Mouse (Mus musculus) CD8-positive naive resting alpha-beta T cell, adult 2 months (primary cell): ENCODE measurements at regions not wholly inside any gene's neighbourhood (a gene's known extent, or its start where the extent isn't known, plus 50 kb on each side); places are given as distances from the start of the nearest gene placed in this dataset.

Source experiments
- DNase-seq, 2 experiments: peaks; one replicate each; pipeline ENCODE4 v3.0.0; 2022; ENCODE audit warnings: low read depth in 2 of 2, low spot score in 2 of 2

GRCm38 (mm10) chr3:37978481-37978880 is 254.2 kb upstream of the Gm5148 start:
- peak in 1 of 2 experiments; percentile 18 for DNase-seq

DNA sequence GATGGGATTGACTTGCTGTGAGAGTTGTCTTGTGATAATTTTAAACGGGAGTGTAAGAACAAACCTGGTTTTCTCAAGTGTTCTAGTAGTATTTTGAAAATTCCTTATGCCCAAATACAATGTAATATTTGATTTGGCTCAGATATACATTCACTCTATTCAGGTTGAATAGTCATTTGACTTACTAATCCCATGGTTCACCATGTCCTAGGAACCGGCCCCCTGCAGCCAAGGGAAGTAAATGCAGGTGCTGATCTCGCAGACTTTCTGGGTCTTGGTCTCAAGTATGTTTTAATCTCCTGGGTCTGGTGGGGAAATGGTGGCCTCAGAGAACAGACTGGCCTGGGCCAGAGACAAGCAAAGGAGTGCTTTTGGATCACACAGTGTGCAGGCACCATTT is 253.2 kb upstream of the Gm5148 start:
- no peak for DNase-seq

DNA sequence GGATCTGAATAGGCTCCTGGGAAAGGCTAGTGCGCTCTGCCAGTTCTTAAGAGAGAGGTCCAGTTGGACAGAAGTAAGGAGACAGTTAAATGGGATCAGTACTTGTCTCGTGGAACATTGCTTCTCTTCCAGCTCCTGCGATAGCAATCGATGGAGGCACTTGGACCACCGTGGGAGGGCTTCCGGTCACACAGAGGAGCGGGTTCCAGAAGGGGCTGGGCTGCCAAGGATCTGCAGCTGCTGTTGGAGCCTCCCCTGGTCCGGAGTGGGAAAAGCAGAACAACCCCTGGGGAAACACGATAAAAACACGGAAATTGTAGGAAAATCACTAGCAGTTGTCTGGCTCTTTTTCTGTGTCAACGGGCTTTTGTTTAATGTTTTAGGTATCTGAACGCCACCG is 252.3 kb upstream of the Gm5148 start:
- no peak for DNase-seq

DNA sequence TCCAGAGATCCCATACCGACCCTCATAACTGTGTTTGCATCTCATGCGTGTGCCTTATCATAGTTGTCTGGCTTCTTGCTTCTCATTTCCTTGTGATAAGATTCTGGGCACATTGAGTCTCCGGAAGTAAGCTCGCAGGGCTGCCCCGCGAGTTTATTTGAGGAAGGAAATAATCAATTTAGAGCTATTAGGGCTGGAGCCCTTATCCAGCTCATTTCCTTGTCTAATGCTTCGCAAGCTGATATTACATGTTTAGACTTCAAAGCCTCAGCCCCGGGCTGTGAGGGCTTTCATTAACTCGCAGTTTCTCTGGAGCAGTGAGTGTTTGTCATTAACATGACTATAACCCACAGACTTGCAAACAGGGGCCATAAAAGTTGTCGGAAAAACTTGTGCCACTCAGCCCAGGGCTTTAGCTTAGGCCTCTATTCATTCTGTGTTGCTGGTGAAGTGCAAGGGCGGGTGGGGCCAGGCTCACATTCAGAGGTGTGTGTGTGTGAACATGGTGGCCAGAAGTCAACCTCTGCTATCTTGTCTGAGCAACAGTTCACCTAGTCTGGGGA is 251.0 kb upstream of the Gm5148 start:
- no peak for DNase-seq

- DNase-seq: no peak
Measured at GRCm38 (mm10) chr3:37972931-37973330, 248.6 kb upstream of the Gm5148 start.

GRCm38 (mm10) chr3:37971240-37971639 is 246.9 kb upstream of the Gm5148 start:
- no peak for DNase-seq

- DNase-seq: no peak
Measured at GRCm38 (mm10) chr3:37968654-37969053, 244.4 kb upstream of the Gm5148 start.

GRCm38 (mm10) chr3:37965221-37965620 is 240.9 kb upstream of the Gm5148 start:
- no peak for DNase-seq

DNA sequence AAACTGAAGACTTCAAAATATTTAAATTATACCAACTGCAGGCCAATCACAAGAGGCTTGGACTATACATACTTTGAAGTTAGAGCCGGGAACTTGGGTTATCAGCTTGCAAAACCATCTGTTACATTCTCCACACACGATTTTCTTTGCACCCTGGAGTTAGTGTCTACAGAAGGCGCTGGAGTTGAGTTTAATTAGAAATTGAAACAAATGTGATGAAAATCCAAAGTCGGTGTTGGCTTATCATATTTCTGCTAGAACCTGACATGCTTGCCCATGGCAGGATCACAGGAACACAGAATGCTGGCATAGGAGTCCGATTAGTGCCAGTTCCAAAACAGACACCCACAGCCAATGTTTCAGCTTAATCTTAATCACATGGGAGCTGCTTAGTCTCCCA is 239.8 kb upstream of the Gm5148 start:
- DNase-seq: no peak

DNA sequence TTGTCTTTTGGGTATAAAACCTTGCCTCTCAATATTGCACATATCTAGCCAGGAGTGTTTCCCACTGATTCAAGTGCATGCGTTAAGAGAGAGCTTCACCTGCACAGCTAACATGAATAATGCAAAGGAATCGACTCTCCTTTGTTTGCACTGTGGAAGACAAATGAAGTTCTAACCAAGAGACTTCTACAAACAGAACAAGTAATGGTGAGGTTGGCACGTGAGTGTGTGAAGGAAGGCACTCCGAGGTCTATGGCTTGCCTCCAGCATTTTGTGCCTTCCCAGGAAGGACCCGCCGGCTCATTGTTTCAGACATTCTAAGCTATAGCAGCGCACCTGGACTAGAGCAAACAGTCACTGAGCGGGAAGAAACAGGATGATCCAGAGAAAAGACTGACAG is 238.5 kb upstream of the Gm5148 start:
- DNase-seq: no peak

- DNase-seq: no peak
Measured at GRCm38 (mm10) chr3:37962043-37962810, 237.9 kb upstream of the Gm5148 start.

- DNase-seq: no peak
Measured at GRCm38 (mm10) chr3:37958361-37958978, 234.2 kb upstream of the Gm5148 start.

- DNase-seq: no peak
Measured at GRCm38 (mm10) chr3:37956543-37956942, 232.3 kb upstream of the Gm5148 start.

DNA sequence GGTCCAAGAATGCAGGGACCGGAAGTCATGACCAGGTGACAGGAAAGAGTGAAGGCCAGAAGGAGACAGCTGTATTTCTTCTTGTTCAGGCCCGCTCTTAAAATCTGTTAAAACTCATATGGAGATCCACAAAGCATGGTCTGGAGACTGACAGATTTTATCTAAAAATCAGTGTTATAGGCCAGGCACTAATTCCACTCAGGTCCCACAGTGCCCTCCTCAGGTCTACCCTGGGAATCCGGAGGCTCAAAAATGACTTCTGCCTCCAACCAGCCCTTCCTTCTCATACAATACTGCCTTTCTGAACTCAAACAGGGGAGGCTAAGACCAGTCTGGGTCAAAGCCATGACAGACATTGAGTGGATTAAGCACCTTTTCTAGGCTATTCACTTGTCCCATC is 228.6 kb upstream of the Gm5148 start:
- DNase-seq: no peak

DNA sequence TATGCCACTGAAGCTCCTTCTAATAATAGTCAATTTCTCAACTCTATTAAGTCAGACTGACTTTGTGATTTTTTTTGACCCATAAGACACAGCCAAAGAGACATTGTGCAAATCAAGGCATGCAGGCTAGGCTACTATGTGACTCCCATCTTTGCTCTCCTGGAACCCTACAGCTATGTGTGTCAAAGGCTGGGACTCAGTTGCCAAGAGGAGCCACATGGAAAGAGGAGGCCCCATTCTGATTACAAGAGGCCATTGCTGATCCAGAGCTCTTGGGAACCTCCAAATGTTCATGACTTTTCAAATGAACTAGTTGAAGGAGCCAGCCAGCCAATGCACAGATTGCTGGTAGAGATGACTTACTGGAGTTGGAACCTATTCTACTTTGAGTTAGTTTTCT is 228.0 kb upstream of the Gm5148 start:
- no peak for DNase-seq

DNA sequence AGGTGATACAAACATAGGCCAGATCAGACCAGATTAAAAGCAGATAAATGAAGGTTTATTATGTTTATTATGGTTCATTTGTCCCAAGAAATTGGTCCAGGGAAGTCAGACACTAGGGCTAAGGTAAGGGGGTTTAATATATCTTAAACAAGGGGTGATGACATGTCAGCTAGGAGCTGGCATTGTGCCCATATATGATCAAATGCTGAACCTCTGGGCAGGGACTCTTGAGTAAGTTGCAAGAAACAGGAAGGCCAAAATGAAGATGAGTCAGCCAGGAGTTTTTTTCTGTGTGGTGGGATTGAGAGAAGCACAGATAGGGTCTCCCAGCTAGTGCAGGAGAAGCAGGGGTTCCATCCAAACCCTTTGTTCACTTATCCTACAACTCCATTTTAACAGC is 219.4 kb upstream of the Gm5148 start:
- no peak for DNase-seq

DNA sequence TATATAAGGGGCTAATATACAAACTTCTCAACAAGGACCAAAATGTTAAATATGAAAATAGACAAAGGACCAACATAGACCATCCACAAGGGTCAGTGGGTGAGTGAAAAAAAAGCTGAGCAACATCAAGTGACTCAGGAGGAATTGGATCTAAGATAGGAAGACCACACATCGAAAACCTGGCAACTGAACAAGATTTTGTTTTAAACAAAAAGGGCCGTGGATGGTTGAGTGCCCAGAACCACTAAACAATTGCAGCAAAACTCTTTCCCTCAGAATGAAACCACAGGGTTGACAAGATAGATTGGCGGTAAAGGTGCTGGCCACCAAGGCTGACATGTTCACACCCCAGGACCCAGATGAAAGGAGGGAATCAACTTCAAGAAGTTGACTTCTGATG is 215.7 kb upstream of the Gm5148 start:
- no peak for DNase-seq

- DNase-seq: no peak
Measured at GRCm38 (mm10) chr3:37938870-37939269, 214.6 kb upstream of the Gm5148 start.

DNA sequence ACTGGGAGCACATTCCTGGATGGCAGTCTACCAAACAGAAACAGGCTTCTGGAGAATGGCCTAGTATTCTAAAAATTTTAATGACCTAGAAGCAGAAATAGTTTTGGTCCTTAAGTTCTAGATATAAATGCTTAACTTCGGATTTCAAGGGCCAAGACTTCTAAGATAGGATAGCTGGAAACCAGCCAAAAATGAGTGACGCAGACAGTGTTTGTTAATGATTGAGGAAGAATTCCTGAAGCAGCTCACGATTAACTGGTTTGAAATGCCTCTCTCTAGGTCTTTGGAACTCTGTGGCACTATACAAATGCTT is 213.9 kb upstream of the Gm5148 start:
- no peak for DNase-seq

GRCm38 (mm10) chr3:37937381-37938283 is 213.3 kb upstream of the Gm5148 start:
- DNase-seq: no peak

GRCm38 (mm10) chr3:37936251-37936931 is 212.1 kb upstream of the Gm5148 start:
- DNase-seq: no peak
